Mouse (Mus musculus) cerebellum, adult 2 months (tissue): ENCODE measurements around the gene Cacna1d. TPM values are rescaled to one million over a fixed set of nuclear protein-coding genes. Genes with fewer than 3 reads are reported as not detected.
A peak's percentile ranks its signal among the peaks of the same experiment; 100 is the strongest.

ENCODE experiments used
- DNase-seq, 2 experiments: peaks; one replicate each; pipeline ENCODE4 v3.0.0; 2021
- H3K27ac ChIP-seq: fragments of 200-500 bp; 2 replicates; pipeline ENCODE4 v1.5.1; 2012; ENCODE audit warnings: low read length, control low read depth, inconsistent platforms; ENCODE audit not compliant: insufficient read depth
- H3K27me3 ChIP-seq: fragments of 200-500 bp; 2 replicates; pipeline ENCODE4 v1.6.1; 2012; ENCODE audit warnings: inconsistent platforms, mild to moderate bottlenecking, low read length, moderate library complexity; ENCODE audit not compliant: control insufficient read depth, insufficient read depth
- H3K4me1 ChIP-seq: fragments of 200-500 bp; 2 replicates; pipeline ENCODE4 v1.6.1; 2011; ENCODE audit warnings: low read length; ENCODE audit not compliant: control insufficient read depth, insufficient read depth
- H3K4me3 ChIP-seq: fragments of 200-500 bp; replicated peaks from 2 replicates; pipeline ENCODE3; 2011; ENCODE audit warnings: mild to moderate bottlenecking, low read depth, low read length, control low read depth; ENCODE audit not compliant: insufficient read depth
- CTCF ChIP-seq: fragments of 200-500 bp; IDR thresholded peaks from 2 replicates; pipeline ENCODE4 v1.5.1; 2011; ENCODE audit warnings: low read depth, mild to moderate bottlenecking, control low read depth, low read length, moderate library complexity, borderline replicate concordance; ENCODE audit not compliant: insufficient read depth
- POLR2A ChIP-seq: fragments of 200-500 bp; IDR thresholded peaks from 2 replicates; pipeline ENCODE4 v1.6.1; 2011; ENCODE audit warnings: low read length, control low read depth, borderline replicate concordance; ENCODE audit not compliant: insufficient read depth
- WGBS: fragments of 180-500 bp; shearing (Covaris S2); methylation state at CpG from one replicate; pipeline ENCODE4 v1.1.7; 2018; 5-methylcytosine and 5-hydroxymethylcytosine counted together
- polyA plus RNA-seq: library from polyadenylated mRNA; depleted of rRNA; stranded (reverse); fragments of >200 nt; gene quantifications from 2 replicates; pipeline ENCODE4 v1.2.3, GENCODE M21; 2012

The Cacna1d gene
- polyA plus RNA-seq, 1 experiment, result 35.0 TPM

- Histone ChIP-seq H3K27ac (no peak overlapping the region), H3K4me3 (no peak overlapping the region), H3K27me3 (no peaks in the 10 kb centered on the region), H3K4me1 (peaks cover 8% of the 10 kb centered on the region)
- TF ChIP-seq POLR2A, result no peak
- no peak for TF ChIP-seq CTCF
- 13% methylated on average over 7 of the region's 7 CpGs for WGBS
- peak; percentile 61 to 68 for DNase-seq
These were observed 343.5 kb downstream of the Cacna1d start for GRCm38 (mm10) chr14:30147774-30148173.

- TF ChIP-seq CTCF, result no peak
- TF ChIP-seq POLR2A, result no peak
- no peaks in the 10 kb centered on the region for H3K27me3 ChIP-seq
- no peaks in the 10 kb centered on the region; the same call in 1 of the 2 replicates for H3K4me1 ChIP-seq
- no peak for DNase-seq
- no peak overlapping the region for H3K4me3 ChIP-seq
- 77% methylated on average over 11 of the region's 11 CpGs for WGBS
- H3K27ac ChIP-seq, result no peak overlapping the region
These were observed 352.8 kb downstream of the Cacna1d start for GRCm38 (mm10) chr14:30138379-30138964.

DNA sequence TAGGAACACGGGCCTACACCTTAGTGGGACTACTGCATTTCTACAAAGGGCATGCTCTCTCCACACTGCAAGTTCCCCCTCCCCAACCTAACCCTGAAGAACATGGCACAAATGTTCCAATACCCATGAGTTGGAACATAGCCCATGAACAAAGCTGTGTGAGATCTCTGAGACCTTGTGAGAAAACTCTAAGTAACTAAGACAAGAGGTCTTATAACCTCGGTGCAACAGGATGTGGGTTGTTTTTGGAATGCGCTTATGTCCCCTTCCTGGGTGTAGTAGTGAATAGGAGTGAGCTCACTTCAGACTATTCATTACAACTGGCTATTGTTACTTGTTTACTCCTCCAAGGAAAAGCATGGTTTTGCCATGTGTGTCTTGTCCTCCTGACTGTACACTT lies 353.3 kb downstream of the Cacna1d start:
- 82% methylated on average over 3 of the region's 3 CpGs for WGBS
- no peaks in the 10 kb centered on the region for H3K27me3 ChIP-seq
- no peak overlapping the region for H3K4me3 ChIP-seq
- TF ChIP-seq CTCF (no peak), POLR2A (no peak)
- H3K4me1 ChIP-seq, result peaks cover 2% of the 10 kb centered on the region; the same call in 1 of the 2 replicates
- DNase-seq, result no peak
- no peak overlapping the region for H3K27ac ChIP-seq

DNA sequence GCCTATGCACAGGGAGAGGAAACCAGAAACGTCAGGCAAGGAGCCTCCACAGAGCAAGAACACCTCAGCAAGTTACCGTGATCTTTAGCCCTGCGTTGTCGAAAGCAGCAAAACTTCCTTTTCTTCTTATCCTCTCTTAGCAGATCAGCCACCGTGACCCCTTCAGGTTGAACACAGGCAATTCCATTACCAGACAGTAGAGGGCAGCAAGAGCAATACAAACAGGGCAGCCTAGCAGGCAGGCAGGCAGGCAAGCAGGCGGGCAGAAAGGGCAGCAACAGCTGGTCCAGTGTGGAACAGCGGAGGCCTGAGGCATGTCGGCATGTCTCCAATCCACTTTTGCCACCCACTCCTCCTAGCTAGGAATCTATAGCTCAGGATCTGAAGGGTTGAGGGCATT lies 354.3 kb downstream of the Cacna1d start:
- TF ChIP-seq CTCF (peak; percentile 95), POLR2A (no peak)
- Histone ChIP-seq H3K27me3 (no peaks in the 10 kb centered on the region), H3K27ac (no peak overlapping the region), H3K4me1 (peaks cover 2% of the 10 kb centered on the region; the same call in 1 of the 2 replicates), H3K4me3 (no peak overlapping the region)
- peak; percentile 78 to 81 for DNase-seq
- WGBS, result 9% methylated on average over 8 of the region's 8 CpGs

- WGBS, result 90% methylated on average over 10 of the region's 10 CpGs
- TF ChIP-seq CTCF (no peak), POLR2A (no peak)
- DNase-seq, result no peak
These were observed 355.9 kb downstream of the Cacna1d start for GRCm38 (mm10) chr14:30135351-30135750.

DNA sequence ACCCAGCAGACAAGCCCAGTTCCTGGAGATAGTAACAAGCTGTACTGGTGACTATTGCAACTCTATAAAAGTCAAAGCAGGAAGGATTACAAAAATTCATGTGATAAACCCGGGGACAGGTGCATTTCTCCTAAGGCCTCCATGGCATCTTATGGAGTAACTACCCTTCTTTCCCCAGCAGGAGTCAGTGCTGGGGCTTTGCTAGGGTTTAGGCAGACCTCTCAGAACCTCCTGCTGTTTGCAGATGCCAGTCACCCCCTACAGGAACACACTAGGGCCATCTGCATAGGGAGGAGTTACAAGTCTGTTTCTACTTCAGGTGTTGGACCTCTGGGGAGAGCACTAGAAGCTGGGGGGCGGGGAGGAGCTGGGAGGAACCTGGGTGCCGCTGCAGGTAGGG lies 357.6 kb downstream of the Cacna1d start:
- Histone ChIP-seq H3K27ac (no peak overlapping the region), H3K4me1 (peaks cover 18% of the 10 kb centered on the region), H3K4me3 (no peak overlapping the region), H3K27me3 (no peaks in the 10 kb centered on the region)
- 75% methylated on average over 3 of the region's 3 CpGs for WGBS
- TF ChIP-seq POLR2A, result no peak
- TF ChIP-seq CTCF, result peak; percentile 17; the same call in 1 of the 2 replicates
- DNase-seq, result no peak

More at GRCm38 (mm10) chr14:30135351-30135750, 355.9 kb downstream of the Cacna1d start:
- no peaks in the 10 kb centered on the region for H3K27me3 ChIP-seq
- peaks cover 10% of the 10 kb centered on the region for H3K4me1 ChIP-seq
- H3K27ac ChIP-seq, result no peak overlapping the region
- H3K4me3 ChIP-seq, result no peak overlapping the region

DNA sequence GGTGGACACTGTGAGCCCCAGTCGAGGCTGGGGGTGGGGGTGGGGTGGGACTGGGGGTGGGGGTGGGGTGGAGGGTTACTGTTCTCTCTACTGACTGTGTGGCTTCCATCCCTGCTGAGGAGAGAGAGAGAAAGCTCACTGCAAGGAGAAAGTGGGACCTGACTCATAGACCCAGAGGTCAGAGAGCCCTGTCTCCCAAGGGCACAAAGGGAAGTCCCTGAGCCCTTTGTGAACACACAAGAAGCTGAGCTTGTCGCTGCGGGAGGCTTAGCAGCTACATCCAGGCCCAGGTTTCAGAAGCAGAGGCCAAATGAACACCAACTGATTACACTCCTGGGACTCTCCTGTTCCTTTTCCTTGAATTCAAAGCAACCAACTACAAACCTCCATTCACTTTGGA lies 360.0 kb downstream of the Cacna1d start:
- H3K4me1 ChIP-seq, result peaks cover 18% of the 10 kb centered on the region
- TF ChIP-seq CTCF (no peak), POLR2A (no peak)
- 32% methylated on average over 3 of the region's 3 CpGs for WGBS
- no peak overlapping the region for H3K27ac ChIP-seq
- DNase-seq, result no peak
- H3K27me3 ChIP-seq, result no peaks in the 10 kb centered on the region
- H3K4me3 ChIP-seq, result no peak overlapping the region

DNA sequence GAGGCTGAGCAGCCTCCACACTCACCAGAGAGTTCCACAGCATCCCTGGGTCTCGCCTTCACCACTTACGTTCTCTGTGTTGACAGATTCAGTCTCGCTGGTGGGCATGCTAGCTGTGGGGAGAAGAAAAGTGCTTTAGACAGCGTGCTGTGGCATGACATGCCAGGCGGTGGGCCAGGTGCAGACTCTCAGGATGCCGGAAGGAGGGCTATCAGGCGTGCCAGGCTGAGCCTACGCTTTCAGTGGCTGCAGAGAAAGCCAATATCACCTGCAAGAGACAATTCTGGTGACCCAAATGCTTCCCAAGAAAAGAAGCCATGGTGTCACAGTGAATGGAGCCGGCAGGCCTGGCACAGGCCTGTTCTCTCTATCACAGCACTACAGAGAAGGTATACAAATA lies 361.2 kb downstream of the Cacna1d start:
- WGBS, result 25% methylated on average over 9 of the region's 9 CpGs
- DNase-seq, result peak; percentile 37 to 56
- TF ChIP-seq POLR2A (no peak), CTCF (no peak)

More for the DNA sequence above, 361.2 kb downstream of the Cacna1d start:
- no peak overlapping the region for H3K4me3 ChIP-seq
- H3K27me3 ChIP-seq, result no peaks in the 10 kb centered on the region
- H3K4me1 ChIP-seq, result peaks cover 18% of the 10 kb centered on the region
- H3K27ac ChIP-seq, result no peak overlapping the region; the same call in 1 of the 2 replicates
